Mouse (Mus musculus) midbrain, postnatal 0 days (tissue): Measurements from ENCODE around the gene Tent5b. TPM values are rescaled to one million over a fixed set of nuclear protein-coding genes. Genes with fewer than 3 reads are reported as not detected.

Experiments
- ATAC-seq: fragments of 200-750 bp; cut with Nextera tagmentation; 2 replicates; pipeline ENCODE4 v1.8.0; 2017; ENCODE audit warnings: moderate number of reproducible peaks, mild to moderate bottlenecking, moderate TSS enrichment, moderate library complexity; ENCODE audit not compliant: low FRiP score
- DNase-seq: peaks from one replicate; pipeline ENCODE4 v3.0.0-alpha.2; 2015; ENCODE audit warnings: low spot score
- H3K27ac ChIP-seq: fragments of 300-500 bp; sonication (generic); 2 replicates; pipeline ENCODE4 v1.5.1; 2014; ENCODE audit warnings: low read depth, mild to moderate bottlenecking, low read length, mixed read lengths
- H3K27me3 ChIP-seq: fragments of 300-500 bp; sonication (generic); 2 replicates; pipeline ENCODE4 v1.6.1; 2014; ENCODE audit warnings: low read length, control low read depth, mixed read lengths; ENCODE audit not compliant: insufficient read depth
- H3K36me3 ChIP-seq: fragments of 300-500 bp; sonication (generic); 2 replicates; pipeline ENCODE4 v1.6.1; 2014; ENCODE audit warnings: low read length, control low read depth, mixed read lengths; ENCODE audit not compliant: insufficient read depth
- H3K4me1 ChIP-seq: fragments of 300-500 bp; sonication (generic); 2 replicates; pipeline ENCODE4 v1.6.1; 2014; ENCODE audit warnings: mild to moderate bottlenecking, control low read depth, antibody characterized with exemption, low read length, mixed read lengths; ENCODE audit not compliant: insufficient read depth
- H3K4me2 ChIP-seq: fragments of 300-500 bp; sonication (generic); 2 replicates; pipeline ENCODE4 v1.6.1; 2014; ENCODE audit warnings: low read depth, mild to moderate bottlenecking, low read length, mixed read lengths; ENCODE audit not compliant: poor library complexity, severe bottlenecking
- H3K4me3 ChIP-seq: fragments of 300-500 bp; sonication (generic); 2 replicates; pipeline ENCODE4 v1.5.1; 2014; ENCODE audit warnings: low read depth, mild to moderate bottlenecking, low read length, moderate library complexity
- H3K9ac ChIP-seq: fragments of 300-500 bp; sonication (generic); replicated peaks from 2 replicates; pipeline ENCODE4 v1.6.1; 2014; ENCODE audit warnings: mild to moderate bottlenecking, low read length, moderate library complexity, mixed read lengths; ENCODE audit not compliant: poor library complexity, severe bottlenecking
- H3K9me3 ChIP-seq: fragments of 300-500 bp; sonication (generic); 2 replicates; pipeline ENCODE4 v1.6.1; 2016; ENCODE audit warnings: low read length, control low read depth
- CTCF ChIP-seq: IDR thresholded peaks from 2 replicates; pipeline ENCODE4 v1.5.1; 2016; ENCODE audit warnings: antibody characterized with exemption, mild to moderate bottlenecking
- WGBS: fragments of 180-500 bp; shearing (Covaris S2); extraction: QIAGEN DNeasy Blood & Tissue Kit; methylation state at CpG from one replicate; pipeline ENCODE4 v1.1.7; 2014; 5-methylcytosine and 5-hydroxymethylcytosine counted together
- polyA plus RNA-seq: library from polyadenylated mRNA; unstranded; fragments of >200 nt; fragmentation: Nextera tagmentation; extraction: Ambion mirVana; gene quantifications from 2 replicates; pipeline ENCODE4 v1.2.1, GENCODE M21; 2015
- total RNA-seq: library from RNA; depleted of rRNA; stranded (reverse); fragments of >200 nt; gene quantifications from 2 replicates; pipeline ENCODE4 v1.2.3, GENCODE M21; 2014

Tent5b gene
- total and polyA plus RNA-seq, 2 experiments from 2014 or later, result 0.27 to 0.77 TPM

DNA sequence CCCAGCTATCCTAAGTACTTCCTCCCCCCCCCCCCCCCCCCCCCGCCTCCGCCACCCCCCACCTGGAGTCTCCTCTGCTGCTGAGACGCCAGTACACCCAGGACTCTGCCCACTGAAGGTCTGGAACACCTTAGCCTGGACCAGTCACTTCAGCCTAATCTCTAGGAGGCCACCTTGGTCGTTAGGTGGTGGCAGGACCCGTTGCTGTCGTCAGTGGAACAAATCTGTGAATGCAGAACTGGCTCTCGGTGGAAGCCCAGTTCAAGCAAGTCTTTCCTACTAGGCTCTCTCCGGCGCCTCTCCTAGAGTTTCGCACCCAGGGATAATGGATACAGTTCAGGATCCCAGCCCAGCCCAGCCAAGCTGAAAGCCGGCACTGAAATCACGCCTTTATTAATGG is 14.0 kb downstream of the Tent5b start:
- WGBS, result 24% methylated on average over 9 of the region's 12 CpGs
- Histone ChIP-seq H3K36me3 (no peaks in the 10 kb centered on the region), H3K4me3 (peak overlapping the region; percentile 25; the same call in 1 of the 2 replicates), H3K27me3 (peaks cover 19% of the 10 kb centered on the region), H3K27ac (no peak overlapping the region), H3K4me1 (0 out of 2 replicates have a peak, but pooled peaks cover 4% of the 10 kb centered on the region), H3K9me3 (no peaks in the 10 kb centered on the region), H3K4me2 (peak overlapping the region; percentile 43), H3K9ac (peak overlapping the region; percentile 24; the same call in 1 of the 2 replicates)
- ATAC-seq (no peak), DNase-seq (no peak)
- TF ChIP-seq CTCF, result no peak

DNA sequence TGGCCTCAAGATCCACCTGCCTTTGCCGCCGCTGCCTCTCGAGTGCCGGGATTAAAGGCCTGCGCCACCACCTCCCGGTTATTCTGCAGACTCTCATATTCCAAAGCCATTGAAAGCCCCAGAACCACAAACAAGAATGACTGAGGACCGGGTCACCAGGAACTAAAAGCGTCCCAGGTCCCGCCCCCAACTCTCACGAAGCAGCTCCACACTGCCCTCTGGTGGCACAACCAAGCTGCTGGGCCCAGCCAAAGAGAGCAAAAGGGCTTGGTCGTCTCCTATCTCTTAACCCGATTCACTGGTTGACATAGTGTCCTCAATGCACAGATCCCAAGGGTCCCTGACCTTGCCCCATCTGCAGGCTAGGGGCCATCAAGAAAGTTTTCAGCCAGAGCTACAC is 14.5 kb downstream of the Tent5b start:
- peaks cover 25% of the 10 kb centered on the region for H3K27me3 ChIP-seq
- peak overlapping the region; percentile 43 for H3K4me2 ChIP-seq
- peak; percentile 77 for DNase-seq
- H3K36me3 ChIP-seq, result no peaks in the 10 kb centered on the region
- H3K27ac ChIP-seq, result no peak overlapping the region
- 2% methylated on average over 12 of the region's 12 CpGs for WGBS
- H3K9ac ChIP-seq, result peak overlapping the region; percentile 24; the same call in 1 of the 2 replicates
- ATAC-seq, result no peak
- peak; percentile 88 for TF ChIP-seq CTCF
- H3K9me3 ChIP-seq, result no peaks in the 10 kb centered on the region
- H3K4me3 ChIP-seq, result peak overlapping the region; percentile 25; the same call in 1 of the 2 replicates
- 0 out of 2 replicates have a peak, but pooled peaks cover 4% of the 10 kb centered on the region for H3K4me1 ChIP-seq

GRCm38 (mm10) chr4:133494867-133495266 is 14.9 kb downstream of the Tent5b start:
- H3K27me3 ChIP-seq, result peaks cover 29% of the 10 kb centered on the region

DNA sequence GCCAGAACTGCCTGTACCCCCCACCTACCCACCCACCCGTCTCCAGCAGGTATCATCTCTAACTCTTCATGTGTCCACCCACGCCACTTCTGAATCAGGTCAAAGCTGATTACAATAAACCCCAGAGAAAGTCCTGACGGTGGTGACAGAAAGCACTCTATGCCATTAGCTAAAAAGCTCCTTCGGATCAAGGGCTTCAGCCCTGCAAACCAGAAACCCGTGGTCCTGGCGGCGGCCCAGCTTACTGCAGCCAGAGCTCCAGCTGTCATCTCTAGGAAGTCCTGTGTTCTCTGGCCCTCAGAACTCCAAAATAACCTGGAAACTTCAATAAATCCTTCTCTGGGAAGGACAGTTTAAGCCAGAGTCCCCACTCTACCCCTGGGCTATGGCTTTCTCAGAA is 15.8 kb downstream of the Tent5b start:
- peak; percentile 20; the same call in 1 of the 2 replicates for TF ChIP-seq CTCF
- H3K4me2 ChIP-seq, result peak overlapping the region; percentile 94; the same call in 1 of the 2 replicates
- H3K36me3 ChIP-seq, result no peaks in the 10 kb centered on the region
- DNase-seq, result no peak
- no peak overlapping the region for H3K27ac ChIP-seq
- 0 out of 2 replicates have a peak, but pooled peaks cover 4% of the 10 kb centered on the region for H3K4me1 ChIP-seq
- peaks cover 38% of the 10 kb centered on the region for H3K27me3 ChIP-seq
- ATAC-seq, result no peak
- no peak overlapping the region for H3K4me3 ChIP-seq
- WGBS, result 25% methylated on average over 7 of the region's 7 CpGs
- H3K9me3 ChIP-seq, result no peaks in the 10 kb centered on the region
- no peak overlapping the region for H3K9ac ChIP-seq

More at GRCm38 (mm10) chr4:133494867-133495266, 14.9 kb downstream of the Tent5b start:
- DNase-seq, result no peak
- 0 out of 2 replicates have a peak, but pooled peaks cover 4% of the 10 kb centered on the region for H3K4me1 ChIP-seq
- no peaks in the 10 kb centered on the region for H3K9me3 ChIP-seq
- no peaks in the 10 kb centered on the region for H3K36me3 ChIP-seq
- TF ChIP-seq CTCF, result no peak
- H3K27ac ChIP-seq, result no peak overlapping the region
- H3K9ac ChIP-seq, result no peak overlapping the region
- no peak for ATAC-seq
- no peak overlapping the region for H3K4me3 ChIP-seq
- WGBS, result 68% methylated on average over 4 of the region's 4 CpGs
- no peak overlapping the region for H3K4me2 ChIP-seq

DNA sequence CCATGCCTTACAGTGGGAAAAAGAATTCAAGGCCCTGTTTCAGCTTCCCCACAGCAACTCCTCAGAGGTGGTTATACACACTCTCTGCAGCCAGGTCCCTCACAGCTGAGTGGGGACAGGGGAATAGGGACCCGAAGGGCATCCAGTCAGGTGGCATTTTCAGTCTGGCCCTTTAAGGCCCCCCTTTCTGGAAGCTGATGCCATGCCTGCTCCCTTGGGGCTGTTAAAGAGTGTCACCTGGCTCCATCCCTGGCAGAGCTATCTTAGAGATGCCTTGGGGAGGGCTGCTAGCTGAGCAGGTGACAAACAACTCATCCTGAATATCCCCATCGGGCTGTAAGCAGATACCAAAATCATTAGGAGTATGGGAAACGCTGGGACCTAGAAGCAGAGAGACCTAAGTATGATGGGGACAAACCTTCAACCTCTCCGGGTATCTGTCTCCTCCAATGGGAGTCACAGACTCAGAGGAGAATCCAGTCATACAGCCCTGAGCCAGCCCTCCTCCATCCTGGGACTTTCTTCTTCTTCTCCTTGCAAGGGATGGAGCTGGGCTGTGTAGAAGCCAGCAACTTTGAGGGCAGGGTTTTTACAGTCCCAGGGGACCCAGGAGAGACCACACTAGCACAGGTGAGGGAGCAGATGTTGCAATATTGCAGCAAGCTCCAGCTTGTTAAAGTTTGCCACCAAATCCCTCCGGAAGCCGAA is 17.0 kb downstream of the Tent5b start:
- Histone ChIP-seq H3K27ac (no peak overlapping the region), H3K4me2 (peak overlapping the region; percentile 94), H3K9me3 (no peaks in the 10 kb centered on the region), H3K36me3 (no peaks in the 10 kb centered on the region), H3K9ac (no peak overlapping the region), H3K4me1 (0 out of 2 replicates have a peak, but pooled peaks cover 4% of the 10 kb centered on the region), H3K27me3 (peaks cover 45% of the 10 kb centered on the region), H3K4me3 (peak overlapping the region; percentile 52)
- TF ChIP-seq CTCF, result no peak
- ATAC-seq (peak; percentile 28; the same call in 1 of the 2 replicates), DNase-seq (no peak)
- 26% methylated on average over 6 of the region's 6 CpGs for WGBS
